Mouse (Mus musculus) thymus, postnatal 25 days (tissue): Measurements from ENCODE around the gene Noa1.
A peak's percentile ranks its signal among the peaks of the same experiment; 100 is the strongest.

Experiments
- DNase-seq: peaks from one replicate; pipeline ENCODE4 v3.0.0; 2022

Gene Noa1

DNA sequence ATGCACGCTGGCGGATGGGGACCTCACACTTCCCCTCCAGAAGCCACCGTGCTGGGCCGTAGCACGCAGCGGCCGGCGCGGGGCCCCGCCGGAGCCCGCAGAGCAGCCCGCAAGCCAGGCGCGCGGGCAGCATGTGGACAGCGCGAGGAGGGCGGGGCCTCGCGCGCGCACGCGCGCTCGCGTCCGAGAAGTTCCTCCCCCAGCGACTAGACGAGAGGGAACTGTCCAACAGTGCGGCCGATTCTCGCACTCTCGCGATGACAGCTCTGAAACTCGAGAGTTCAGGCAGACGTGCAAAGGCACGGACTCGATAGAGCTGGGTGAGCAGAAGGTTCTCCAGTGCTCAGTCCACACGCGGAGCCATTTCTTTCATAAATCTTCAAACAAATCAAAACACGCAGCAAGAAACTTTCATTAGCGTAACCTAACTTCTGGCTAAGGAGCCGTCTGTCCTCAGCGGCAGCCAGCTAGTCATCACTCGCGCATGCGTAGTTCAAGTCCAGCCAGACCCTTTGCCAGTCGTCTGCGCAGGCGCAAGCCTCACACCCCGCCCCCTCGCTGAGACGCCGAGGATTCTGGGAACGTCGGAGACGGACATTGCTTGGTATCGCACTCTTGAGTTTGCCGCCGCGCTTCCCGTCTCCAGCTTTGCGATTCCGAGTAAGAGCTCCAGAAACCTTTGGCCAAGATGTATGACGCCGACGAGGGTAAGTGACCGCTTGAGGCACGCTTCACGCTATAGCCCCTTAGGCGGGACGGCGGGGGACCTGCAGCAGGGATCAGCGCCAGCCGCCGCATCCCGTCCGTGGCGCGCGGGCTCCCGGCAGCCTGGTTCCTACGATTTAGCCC, at the start of gene Noa1, which contains the start of gene Polr2b:
TSS of gene Noa1 (minus strand) at position 161 of the 849 bp plus-strand sequence.
TSS of gene Polr2b (plus strand) at position 224 of the 849 bp plus-strand sequence.
- peak; percentile 99 for DNase-seq

DNA sequence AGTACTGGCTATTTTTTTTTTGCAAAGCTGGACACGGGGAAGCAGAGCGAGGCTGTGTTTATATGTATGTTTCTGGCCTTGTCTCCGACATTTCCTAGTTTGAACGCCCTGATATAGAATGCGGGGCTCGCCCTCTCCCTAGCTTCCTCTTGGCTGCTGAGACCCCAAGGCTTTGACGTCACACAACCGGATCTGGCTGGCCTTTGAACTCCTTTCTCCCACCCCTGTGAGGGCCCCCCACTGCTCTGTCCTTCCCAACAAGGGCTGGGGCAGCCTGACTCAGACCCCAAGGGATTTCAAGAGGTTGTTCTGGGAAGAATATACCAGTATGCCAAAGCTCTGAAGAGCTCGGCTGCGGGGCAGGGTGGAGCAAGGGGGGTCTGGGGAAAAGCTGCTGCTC, 48.5 kb upstream of the Noa1 start:
- DNase-seq: peak; percentile 40

DNA sequence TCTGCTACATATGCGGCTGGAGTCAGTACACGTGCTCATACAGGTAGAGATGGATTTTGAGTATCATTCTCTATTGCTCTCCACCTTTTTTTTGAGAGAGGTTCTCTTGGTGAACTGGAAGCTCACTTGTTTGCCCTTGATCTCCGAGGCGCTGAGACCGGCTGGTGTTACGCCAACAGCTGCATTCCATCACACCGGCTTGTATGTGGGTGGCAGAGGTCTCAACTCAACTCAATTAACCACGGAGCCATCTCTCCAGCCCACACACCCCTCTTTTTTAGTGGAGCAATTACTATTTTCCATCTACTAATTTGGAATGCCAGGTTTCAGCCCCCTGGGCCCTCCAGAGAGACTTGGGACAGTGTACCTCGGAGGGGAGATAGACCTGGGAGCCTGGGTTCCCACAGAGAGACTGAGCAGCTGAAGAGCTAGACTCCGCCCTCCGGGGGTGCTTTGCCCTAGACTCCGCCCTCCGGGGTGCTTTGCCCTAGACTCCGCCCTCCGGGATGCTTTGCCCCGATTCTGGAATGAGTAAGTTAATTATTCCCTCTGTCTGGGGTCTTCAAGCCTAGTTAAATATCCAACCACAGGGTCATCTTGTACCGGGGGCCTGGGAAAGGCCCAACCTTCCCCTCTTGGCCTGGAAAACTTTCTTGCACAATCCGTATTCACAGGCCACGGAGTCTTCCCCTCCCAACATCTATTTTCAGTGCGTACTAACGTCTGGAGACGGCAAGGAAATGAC, 47.7 kb upstream of the Noa1 start:
- DNase-seq: peak; percentile 79

DNA sequence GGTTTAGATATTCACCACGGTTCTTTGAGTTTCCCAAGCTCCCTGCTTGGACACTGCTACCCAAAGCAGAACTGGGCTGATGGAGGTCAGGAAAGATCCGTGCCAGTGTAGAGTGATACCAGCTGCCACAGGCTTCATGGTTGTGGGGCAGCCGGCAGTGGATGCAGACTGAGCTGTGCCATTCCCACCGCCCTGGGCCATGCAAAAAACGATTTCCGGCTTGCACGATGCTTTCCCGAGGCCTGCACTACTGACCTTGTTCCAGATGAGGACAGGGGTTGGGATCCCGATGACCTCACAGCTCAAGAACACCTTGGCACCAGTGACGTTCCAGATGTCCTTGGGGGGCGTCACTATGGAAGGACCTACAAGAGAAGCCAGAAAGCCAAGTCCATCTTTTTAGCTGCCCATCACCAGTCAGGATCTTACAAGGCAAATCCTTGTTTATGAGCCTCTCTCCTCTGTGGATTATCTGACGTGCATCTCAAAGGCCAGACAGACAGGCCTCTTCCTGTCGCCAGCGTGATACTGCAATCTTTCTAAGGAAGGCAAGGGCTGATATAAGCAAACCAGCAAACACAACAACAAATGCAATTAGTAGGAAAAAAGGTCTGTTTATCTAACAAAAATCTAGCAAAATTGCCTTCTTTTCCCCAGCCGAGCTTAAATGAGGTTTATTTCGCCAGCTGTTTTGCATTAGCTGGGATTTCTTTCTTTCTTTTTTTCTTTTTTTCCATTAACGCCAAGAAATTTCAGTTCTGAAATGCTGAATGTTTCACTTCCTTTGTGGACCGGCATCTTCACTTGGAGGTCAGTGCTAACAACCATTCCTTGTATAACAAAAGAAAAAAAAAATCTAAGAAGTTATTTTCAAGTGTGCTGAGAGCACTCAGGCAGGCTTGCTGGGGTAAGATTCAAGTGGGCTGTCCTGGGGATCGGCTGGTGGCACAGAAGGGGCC, 45.7 kb upstream of the Noa1 start:
- DNase-seq: no peak

DNA sequence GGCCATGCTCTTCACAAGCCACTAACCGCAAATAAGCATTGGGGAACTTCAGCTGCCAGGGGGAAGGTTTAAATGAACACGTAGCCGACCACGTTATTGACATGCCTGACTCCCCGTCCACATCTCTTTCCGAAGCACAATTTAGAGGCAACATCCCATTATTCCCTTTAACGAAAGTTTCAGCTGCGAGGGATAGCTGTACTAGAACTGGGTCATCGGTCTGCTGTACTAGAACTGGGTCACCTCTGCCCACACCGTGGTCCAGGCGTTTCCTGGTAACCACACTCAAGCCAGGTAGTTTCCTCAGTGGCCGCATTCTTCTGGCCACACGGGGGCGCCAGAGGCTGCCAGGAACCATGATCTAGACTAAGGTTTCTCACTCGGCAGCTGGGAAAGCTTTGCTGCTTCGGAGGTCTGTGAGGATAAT, 44.5 kb upstream of the Noa1 start:
- DNase-seq: peak; percentile 81

DNA sequence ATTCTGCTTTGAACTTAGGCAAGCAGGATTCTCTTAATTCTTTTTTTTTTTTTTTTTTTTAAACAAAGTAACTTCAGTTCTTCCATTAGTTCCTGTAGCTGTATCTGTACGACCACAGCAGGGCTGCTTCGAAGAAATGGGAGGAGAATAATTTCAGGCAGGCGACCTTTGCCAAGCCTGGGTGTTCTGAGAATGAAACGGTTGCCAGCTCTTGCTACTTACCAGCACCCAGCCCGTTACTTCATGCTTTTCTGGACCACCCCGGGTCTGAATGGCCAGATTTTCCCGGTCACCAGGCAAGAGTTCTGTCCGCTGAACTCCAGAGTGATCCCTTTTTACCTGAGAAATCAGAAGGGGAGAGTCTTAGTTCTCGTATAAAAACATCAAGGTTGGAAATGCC, 41.8 kb upstream of the Noa1 start:
- no peak for DNase-seq

DNA sequence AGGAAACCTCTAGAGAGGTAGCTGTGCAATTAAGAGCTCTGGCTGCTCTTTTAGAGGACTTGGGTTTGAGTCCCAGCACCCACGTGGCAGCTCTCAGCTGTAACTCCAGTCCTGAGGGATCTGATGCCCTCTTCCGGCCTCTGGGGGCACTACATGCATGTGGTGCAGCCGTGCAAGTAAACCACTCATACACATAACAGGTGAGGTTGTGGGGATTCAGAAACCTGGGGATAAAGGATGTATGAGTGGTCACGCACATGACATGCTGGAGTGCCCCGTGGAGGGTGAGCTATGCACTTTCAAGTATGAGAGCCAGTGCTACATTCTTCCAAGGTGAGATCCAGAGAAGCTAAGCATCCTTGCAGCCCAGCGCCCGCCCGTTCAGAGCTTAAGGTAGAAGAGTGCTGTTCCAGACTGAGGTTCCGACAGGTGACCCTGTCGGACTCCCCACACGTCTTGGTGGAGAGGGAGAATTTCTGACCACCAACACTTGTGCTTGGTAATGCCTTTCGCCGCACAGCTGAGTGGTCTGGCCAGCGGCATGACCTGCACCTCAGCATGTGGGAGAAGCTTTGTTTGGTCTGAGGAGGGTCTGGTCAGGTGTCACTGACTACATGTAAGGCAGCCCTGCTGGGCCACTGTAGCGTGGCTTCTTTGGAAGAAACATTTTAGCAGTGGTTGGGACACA, 40.2 kb upstream of the Noa1 start:
- no peak for DNase-seq

DNA sequence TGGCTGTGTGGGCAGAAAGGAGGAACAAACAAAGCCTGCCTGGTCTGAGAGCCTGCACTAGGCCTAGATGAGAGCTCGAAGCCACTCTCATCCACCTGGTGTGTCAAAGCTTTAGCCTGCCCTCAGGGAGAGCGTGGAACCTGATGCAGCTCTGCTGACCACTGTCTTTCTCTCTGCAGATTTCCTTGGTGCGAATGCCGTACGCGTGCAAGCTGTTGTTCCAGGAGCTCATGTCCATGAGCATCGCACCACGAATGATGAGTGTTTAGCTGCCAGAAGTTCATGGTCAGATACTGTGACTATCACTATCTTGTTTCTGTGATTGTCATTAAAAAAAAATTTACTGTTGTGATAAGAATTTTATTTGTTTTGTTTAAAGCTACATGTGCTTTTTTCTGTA, 39.0 kb upstream of the Noa1 start:
- DNase-seq: no peak

DNA sequence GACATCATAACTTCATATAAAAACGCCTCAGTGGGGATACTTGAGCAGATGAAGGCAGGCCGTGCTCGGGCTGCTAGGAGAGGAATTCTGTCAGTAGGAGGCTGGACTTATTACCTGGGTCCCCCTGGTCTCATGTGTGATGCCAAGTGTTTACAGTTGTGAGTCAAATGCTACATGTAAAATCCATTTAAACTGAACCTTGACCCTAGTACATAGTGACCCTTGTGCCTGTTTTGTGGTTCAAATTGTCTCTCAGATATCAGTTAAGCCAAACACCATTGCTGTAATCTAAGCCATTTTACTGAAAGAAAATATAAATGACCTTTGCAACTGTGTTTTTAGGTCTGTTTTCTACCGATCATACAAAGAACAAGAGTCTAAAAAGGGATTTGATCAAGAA, 30.1 kb upstream of the Noa1 start:
- DNase-seq: no peak

DNA sequence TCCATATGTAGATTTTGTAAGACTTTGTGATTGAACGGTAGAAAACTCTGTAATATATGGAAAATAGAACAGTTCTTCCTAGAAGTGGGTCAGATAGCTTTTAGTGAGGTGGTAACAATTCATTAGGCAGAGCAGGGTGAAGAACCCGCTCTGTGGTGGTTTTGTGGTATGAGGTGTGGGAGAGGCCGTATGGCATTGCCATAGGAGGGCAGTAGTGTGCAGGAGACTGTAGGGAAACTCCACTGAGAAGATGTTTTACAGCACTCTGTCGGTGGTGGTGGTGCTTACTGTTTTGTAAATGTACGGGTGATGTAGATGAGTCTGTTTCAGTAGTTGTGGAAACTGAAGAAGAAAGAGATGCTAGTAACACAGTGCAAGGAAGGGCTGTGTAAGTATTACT, 20.3 kb upstream of the Noa1 start:
- no peak for DNase-seq

DNA sequence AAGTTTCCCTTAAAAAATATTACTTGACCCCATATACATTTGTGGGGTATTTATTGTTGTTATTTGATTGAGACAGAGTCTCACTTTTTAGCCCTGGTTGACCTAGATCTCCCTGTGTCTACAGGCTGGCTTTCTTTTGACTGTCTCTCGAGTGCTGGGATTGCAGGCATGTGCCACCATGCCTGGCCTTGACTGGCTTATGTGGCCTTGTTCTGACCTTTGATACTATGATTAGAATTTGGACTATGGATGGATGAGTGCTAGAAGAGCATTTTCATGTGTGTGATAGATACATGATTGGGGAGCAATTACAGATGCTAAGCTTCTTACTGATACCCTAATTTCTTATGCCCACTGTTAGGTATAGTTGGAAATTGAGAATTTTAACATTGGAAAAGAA, 15.1 kb upstream of the Noa1 start:
- no peak for DNase-seq

DNA sequence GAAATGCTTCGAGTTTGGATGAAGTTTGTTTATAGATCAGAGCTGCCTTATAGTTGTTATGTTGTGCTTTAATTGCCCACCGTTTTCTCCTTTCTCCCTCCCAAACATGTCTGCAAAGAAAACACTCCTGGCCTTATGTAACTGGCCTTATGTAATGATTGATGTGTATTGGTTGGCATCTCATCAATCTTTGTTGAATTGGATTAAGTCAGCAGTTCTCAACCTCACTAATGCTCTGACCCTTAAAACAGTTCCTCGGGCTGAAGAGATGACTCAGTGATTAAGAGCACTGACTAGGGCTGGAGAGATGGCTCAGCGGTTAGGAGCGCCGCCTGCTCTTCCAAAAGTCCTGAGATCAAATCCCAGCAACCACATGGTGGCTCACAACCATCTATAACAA, 5.1 kb upstream of the Noa1 start:
- no peak for DNase-seq

DNA sequence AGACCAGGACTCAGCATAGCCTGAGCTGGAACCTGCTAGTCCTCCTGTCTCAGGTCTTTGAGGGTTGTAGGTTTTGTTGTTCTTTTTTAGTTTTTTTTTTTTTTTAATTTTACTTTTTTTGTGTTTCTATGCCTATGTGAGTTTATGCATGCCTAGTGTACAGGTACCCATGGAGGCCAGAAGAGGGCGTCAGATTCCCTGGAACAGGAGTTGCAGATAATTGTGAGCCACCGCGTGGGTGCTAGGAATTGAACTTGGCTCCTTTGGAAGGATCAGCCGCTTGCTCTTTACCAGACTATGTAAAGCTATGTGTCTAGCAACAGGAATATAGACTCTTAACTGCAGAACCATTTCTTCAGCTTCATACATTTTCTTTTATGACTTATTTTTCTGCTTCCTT, 4.3 kb upstream of the Noa1 start:
- DNase-seq: no peak

DNA sequence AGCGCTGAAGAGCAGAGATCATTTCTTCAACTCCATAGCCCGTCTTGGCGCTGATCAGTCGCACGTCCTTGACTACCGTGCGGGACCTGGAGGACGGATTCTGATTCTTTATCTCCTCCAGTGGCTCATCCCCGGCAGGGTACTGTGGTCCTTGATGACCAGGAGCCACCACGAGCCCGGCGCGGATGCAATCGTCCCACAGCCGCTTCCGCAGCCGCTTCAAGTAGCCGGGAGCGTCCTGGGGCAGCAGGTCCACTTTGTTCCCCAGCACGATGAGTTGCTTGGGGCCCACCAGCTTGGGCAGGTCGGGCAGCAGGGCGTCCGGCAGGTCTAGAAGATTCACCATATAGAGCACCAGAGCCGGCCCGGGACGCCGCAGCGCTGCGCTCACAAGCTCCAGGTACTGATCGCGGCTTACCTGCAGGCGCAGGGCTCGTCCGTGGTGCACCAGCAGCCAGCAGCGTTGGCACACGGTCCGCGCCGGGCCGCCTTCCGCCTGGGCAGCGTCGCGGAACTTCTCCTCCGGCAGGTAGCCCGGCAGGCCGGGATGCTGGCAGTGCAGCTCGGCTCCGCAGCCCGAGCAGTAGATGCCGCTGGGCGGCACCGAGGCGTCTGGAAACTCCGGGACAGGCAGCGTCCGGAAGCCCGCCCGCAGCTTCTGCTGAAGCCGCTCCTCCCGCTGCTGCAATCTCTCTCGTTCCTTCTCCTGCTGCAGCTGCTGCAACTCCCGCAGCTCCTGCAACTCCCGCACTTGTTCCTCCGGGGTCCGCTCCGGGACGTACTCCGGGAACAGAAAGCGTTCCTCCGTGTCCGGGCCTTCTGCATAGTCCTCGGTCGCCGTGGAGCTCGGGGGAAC, 605 bp downstream of the Noa1 start:
- peak; percentile 59 for DNase-seq

DNA sequence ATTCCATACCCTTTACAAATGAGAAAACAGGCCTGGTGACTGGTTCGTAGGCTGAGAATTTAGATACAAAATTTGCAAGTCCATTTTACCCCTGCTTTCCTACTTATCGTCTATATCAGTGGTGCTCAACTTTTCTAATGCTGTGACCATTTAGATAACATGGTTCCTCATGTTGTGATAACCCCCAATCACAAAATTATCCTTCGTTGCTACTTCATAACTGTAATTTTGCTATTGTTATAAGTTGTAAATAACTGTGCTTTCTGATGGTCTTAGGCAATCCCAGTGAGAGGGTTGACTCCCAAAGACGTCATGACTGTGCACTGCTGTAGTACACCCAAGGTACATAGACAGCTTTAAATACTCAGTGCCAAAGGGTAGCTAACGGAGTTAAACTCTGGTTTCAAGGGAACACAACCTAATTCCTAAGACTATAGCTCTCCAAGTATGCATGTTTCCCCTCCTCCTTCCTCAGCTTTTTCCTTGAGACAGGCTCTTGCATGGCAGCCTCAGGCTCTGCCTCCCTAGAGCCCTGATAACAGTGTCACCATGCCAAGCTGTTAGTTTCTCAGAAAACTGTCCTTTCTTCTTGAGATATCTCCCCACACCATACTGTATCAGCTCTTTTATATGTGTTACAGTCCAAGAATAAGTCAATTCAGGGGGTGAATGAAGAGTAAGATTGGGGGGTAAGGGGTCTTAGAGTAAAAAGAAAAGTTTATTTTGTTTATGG, 1.9 kb downstream of the Noa1 start:
- DNase-seq: no peak

DNA sequence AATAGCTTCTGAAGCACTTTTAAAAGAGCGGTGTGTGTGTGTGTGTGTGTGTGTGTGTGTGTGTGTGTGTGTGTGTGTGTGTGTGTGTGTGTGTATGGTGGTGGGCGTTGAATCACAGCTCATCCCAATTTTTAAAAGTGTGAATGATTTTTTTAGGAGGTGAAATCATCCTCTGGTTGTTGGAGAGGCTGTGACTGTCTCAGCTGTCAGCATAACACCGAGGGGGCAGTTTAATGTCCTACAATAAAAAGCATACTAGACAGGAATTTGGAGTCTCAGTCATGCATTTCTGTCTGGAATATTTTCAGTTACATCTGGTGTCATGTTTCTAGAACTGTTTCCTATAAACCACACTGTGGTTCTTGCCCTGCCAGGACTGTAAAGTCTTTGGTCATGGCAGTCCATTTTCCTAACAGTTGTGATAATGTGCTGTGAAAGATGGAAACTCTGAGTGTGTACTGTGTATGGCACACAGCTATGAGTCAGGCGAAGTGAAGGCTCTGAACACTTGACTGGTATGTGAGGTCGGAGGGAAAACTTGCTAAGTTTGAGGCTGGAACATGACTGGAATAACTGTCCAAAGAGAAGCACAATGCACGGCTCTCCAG, 8.5 kb downstream of the Noa1 start:
- no peak for DNase-seq

DNA sequence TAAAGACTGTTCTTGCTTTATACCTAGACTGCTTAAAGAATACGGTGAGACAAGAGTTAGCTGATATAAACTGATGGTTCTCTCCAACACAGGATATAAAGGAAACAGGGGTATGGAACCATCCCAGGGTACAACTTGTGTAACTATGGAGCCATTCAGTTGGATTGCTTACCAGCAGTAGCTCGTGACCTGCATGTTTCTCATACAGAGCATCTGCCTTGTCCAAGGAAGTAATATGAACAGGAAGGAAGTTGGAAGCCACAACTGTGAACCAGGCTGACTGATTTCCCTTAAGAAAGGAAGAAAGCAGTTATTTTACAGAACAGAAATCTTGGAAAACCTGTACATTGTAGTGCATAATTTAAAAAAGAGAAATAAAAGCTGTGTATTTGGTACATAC, 10.4 kb downstream of the Noa1 start:
- no peak for DNase-seq

DNA sequence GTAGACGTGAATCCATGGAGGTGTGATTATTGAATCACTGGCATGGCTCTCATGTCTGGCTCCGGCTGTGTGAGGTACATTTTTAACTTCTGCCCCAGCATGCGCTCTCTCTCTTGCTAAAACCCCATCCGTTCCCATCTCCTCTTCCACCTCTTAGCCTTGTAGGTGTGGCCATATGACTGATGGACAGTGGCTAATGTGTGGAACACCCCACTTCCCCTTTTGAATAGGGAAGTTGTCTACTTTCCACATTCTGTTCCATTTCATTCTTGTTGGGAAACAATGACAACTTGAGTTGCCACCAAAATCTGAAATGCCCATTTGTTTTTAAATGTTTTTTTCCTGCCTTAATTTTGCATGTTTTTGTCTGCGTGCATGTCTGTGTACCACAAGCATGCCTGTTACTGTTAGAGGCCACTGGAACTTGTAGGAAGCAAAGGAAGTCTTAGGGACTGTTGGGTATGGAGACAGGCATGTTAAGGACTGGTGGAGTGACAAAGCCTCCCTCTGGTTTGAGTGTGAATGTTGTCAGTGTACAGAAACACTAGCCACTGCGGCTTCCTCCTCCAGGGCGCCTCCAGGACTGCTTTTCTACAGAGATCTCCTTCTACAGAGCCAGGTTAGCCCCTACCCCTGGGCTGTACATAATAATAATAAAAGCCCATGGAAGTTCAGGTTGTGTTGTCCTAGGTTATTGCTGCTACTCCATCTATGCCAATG, 16.9 kb downstream of the Noa1 start:
- DNase-seq: no peak

DNA sequence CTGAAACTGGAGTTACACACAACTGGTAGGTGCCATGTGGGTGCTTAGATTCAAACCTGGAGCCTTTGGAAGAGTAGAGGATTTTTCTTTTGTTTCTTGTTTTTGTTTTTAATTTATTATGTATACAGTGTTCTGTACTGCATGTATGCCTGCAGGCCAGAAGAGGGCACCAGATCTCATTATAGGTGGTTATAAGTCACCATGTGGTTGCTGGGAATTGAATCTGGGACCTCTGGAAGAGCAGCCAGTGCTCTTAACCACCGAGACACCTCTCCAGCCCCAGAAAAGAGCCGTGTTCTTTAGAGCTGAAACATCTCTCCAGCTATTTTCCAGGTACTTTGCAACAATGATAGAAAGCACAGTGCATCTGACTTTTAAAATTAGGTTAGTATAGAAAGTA, 19.3 kb downstream of the Noa1 start:
- DNase-seq: no peak

DNA sequence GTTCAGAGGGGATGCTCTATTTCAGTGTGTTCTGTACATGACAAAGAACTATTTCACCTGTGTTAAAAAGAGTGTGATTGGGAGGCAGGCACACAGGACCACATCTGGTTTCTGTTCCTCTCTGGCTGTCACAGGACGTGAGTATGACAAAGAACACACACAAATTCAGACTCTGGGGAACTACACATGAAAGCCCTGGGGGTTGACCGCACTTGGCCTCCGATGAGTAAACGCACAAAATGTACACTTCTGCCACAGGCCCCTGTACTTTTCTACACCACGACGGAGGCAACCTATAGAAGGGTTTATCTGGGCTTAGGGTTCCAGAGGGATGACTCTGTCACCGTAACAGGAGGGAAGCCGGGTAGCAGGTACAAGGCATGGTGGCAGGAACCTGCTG, 20.2 kb downstream of the Noa1 start:
- no peak for DNase-seq
